Mouse (Mus musculus) MEL (cell line): ENCODE data around the gene Amdhd2. TPM values are rescaled to one million over a fixed set of nuclear protein-coding genes. Genes with fewer than 3 reads are reported as not detected.

Experiments used
- DNase-seq: peaks from one replicate; pipeline ENCODE4 v3.0.0; 2011; ENCODE audit warnings: low read depth, low spot score
- H3K27ac ChIP-seq: 2 replicates; pipeline ENCODE4 v1.5.1; 2012; ENCODE audit warnings: low read depth, mild to moderate bottlenecking, control low read depth, low read length, moderate library complexity; ENCODE audit not compliant: control insufficient read depth
- H3K27me3 ChIP-seq, 2 experiments: fragments of 150-350 bp in 1 of 2; sonication (generic) in 1 of 2; 2 replicates each; pipeline ENCODE4 v1.6.1; 2012; ENCODE audit warnings: low read length in 2 of 2, mild to moderate bottlenecking in 2 of 2, improper control_type of control experiment in 1 of 2, moderate library complexity in 1 of 2; ENCODE audit not compliant: insufficient read depth in 2 of 2, control insufficient read depth in 1 of 2
- H3K36me3 ChIP-seq, 2 experiments: 2 replicates each; pipeline ENCODE4 v1.6.1; 2012 to 2014; ENCODE audit warnings: low read length in 2 of 2, improper control_type of control experiment in 1 of 2, inconsistent platforms in 1 of 2, mild to moderate bottlenecking in 1 of 2; ENCODE audit not compliant: insufficient read depth in 2 of 2, control insufficient read depth in 1 of 2
- H3K4me1 ChIP-seq, 2 experiments: fragments of 150-350 bp in 1 of 2; sonication (generic) in 1 of 2; 2 replicates each; pipeline ENCODE4 v1.6.1; 2012; ENCODE audit warnings: low read length in 2 of 2, improper control_type of control experiment in 1 of 2, mild to moderate bottlenecking in 1 of 2; ENCODE audit not compliant: insufficient read depth in 2 of 2, control insufficient read depth in 1 of 2
- H3K4me3 ChIP-seq, 2 experiments: fragments of 150-350 bp in 1 of 2; sonication (generic) in 1 of 2; 2 replicates each; pipeline ENCODE4 v1.5.1; 2012; ENCODE audit warnings: low read depth in 2 of 2, low read length in 2 of 2, mild to moderate bottlenecking in 2 of 2, moderate library complexity in 2 of 2, control low read depth in 1 of 2, improper control_type of control experiment in 1 of 2; ENCODE audit not compliant: control insufficient read depth in 1 of 2, insufficient read depth in 1 of 2
- H3K79me2 ChIP-seq: 2 replicates; pipeline ENCODE4 v1.6.1; 2012; ENCODE audit warnings: mild to moderate bottlenecking, low read length, moderate library complexity; ENCODE audit not compliant: control insufficient read depth, poor library complexity, insufficient read depth
- H3K9ac ChIP-seq: 2 replicates; pipeline ENCODE4 v1.6.1; 2012; ENCODE audit warnings: low read depth, mild to moderate bottlenecking, control low read depth, low read length, moderate library complexity; ENCODE audit not compliant: control insufficient read depth, poor library complexity, severe bottlenecking
- H3K9me3 ChIP-seq: fragments of 150-350 bp; sonication (generic); replicated peaks from 2 replicates; pipeline ENCODE4 v1.6.1; 2012; ENCODE audit warnings: mild to moderate bottlenecking, low read length, improper control_type of control experiment, moderate library complexity; ENCODE audit not compliant: insufficient read depth
- BHLHE40 ChIP-seq: IDR thresholded peaks from 2 replicates; pipeline ENCODE4 v1.6.1; 2012; ENCODE audit warnings: low read depth, mild to moderate bottlenecking, inconsistent platforms, low read length, improper control_type of control experiment, borderline replicate concordance
- CHD1 ChIP-seq: IDR thresholded peaks from 2 replicates; pipeline ENCODE4 v1.6.1; 2012; ENCODE audit warnings: low read depth, mild to moderate bottlenecking, inconsistent platforms, low read length, improper control_type of control experiment
- CHD2 ChIP-seq: IDR thresholded peaks from 2 replicates; pipeline ENCODE4 v1.6.1; 2011; ENCODE audit warnings: low read length, improper control_type of control experiment
- CTCF ChIP-seq, 3 experiments: IDR thresholded peaks in 2 of 3; conservative IDR thresholded peaks in 1 of 3; 2 replicates each; pipeline ENCODE4 v1.5.1; 2011 to 2012; ENCODE audit warnings: low read length in 3 of 3, low read depth in 2 of 3, mild to moderate bottlenecking in 2 of 3, improper control_type of control experiment in 1 of 3, inconsistent platforms in 1 of 3, mixed read lengths in 1 of 3, moderate library complexity in 1 of 3; ENCODE audit not compliant: control insufficient read depth in 1 of 3, insufficient read depth in 1 of 3, poor library complexity in 1 of 3, severe bottlenecking in 1 of 3
- E2F4 ChIP-seq: IDR thresholded peaks from 2 replicates; pipeline ENCODE4 v1.6.1; 2011; ENCODE audit warnings: low read depth, low read length, improper control_type of control experiment, borderline replicate concordance
- ELF1 ChIP-seq: IDR thresholded peaks from 2 replicates; pipeline ENCODE4 v1.6.1; 2014; ENCODE audit warnings: low read depth, mild to moderate bottlenecking, inconsistent platforms, low read length, improper control_type of control experiment, moderate library complexity
- EP300 ChIP-seq, 2 experiments: IDR thresholded peaks; 2 replicates each; pipeline ENCODE4 v1.6.1; 2011; ENCODE audit warnings: improper control_type of control experiment in 2 of 2, low read length in 2 of 2, low read depth in 1 of 2, mild to moderate bottlenecking in 1 of 2
- ETS1 ChIP-seq: IDR thresholded peaks from 2 replicates; pipeline ENCODE4 v1.6.1; 2012; ENCODE audit warnings: low read depth, mild to moderate bottlenecking, inconsistent platforms, low read length, improper control_type of control experiment, moderate library complexity
- GABPA ChIP-seq: IDR thresholded peaks from 2 replicates; pipeline ENCODE4 v1.6.1; 2012; ENCODE audit warnings: low read depth, mild to moderate bottlenecking, inconsistent platforms, low read length, improper control_type of control experiment, moderate library complexity
- GATA1 ChIP-seq: IDR thresholded peaks from 2 replicates; pipeline ENCODE4 v1.6.1; 2011; ENCODE audit warnings: low read depth, low read length, improper control_type of control experiment
- JUND ChIP-seq: IDR thresholded peaks from 2 replicates; pipeline ENCODE4 v1.6.1; 2011; ENCODE audit warnings: low read depth, mild to moderate bottlenecking, improper control_type of control experiment, low read length
- KAT2A ChIP-seq: conservative IDR thresholded peaks from 2 replicates; pipeline ENCODE4 v1.6.1; 2012; ENCODE audit warnings: low read depth, low read length, improper control_type of control experiment, inconsistent platforms
- MAFK ChIP-seq: IDR thresholded peaks from 2 replicates; pipeline ENCODE4 v1.6.1; 2011; ENCODE audit warnings: low read depth, mild to moderate bottlenecking, low read length, improper control_type of control experiment, borderline replicate concordance
- MAX ChIP-seq: IDR thresholded peaks from 2 replicates; pipeline ENCODE4 v1.6.1; 2011; ENCODE audit warnings: low read length, improper control_type of control experiment
- MAZ ChIP-seq: IDR thresholded peaks from 2 replicates; pipeline ENCODE4 v1.6.1; 2012; ENCODE audit warnings: low read depth, mild to moderate bottlenecking, inconsistent platforms, low read length, improper control_type of control experiment
- MEF2A ChIP-seq: IDR thresholded peaks from 2 replicates; pipeline ENCODE4 v1.6.1; 2014; ENCODE audit warnings: low read depth, mild to moderate bottlenecking, inconsistent platforms, low read length, improper control_type of control experiment; ENCODE audit not compliant: poor library complexity, insufficient replicate concordance, severe bottlenecking; ENCODE audit errors: extremely low read depth
- MXI1 ChIP-seq: IDR thresholded peaks from 2 replicates; pipeline ENCODE4 v1.6.1; 2011; ENCODE audit warnings: mild to moderate bottlenecking, low read depth, low read length, improper control_type of control experiment
- MYB ChIP-seq: IDR thresholded peaks from 2 replicates; pipeline ENCODE4 v1.6.1; 2011; ENCODE audit warnings: mild to moderate bottlenecking, low read depth, low read length, improper control_type of control experiment
- MYC ChIP-seq: IDR thresholded peaks from 2 replicates; pipeline ENCODE4 v1.6.1; 2011; ENCODE audit warnings: low read depth, mild to moderate bottlenecking, low read length, improper control_type of control experiment, moderate library complexity
- NELFE ChIP-seq: IDR thresholded peaks from 2 replicates; pipeline ENCODE4 v1.6.1; 2011; ENCODE audit warnings: low read depth, low read length, improper control_type of control experiment
- NRF1 ChIP-seq: IDR thresholded peaks from 2 replicates; pipeline ENCODE4 v1.6.1; 2014; ENCODE audit warnings: low read depth, mild to moderate bottlenecking, inconsistent platforms, low read length, improper control_type of control experiment, moderate library complexity; ENCODE audit not compliant: poor library complexity, insufficient read depth, severe bottlenecking
- POLR2A ChIP-seq, 2 experiments: IDR thresholded peaks; 2 replicates each; pipeline ENCODE4 v1.6.1; 2011 to 2012; ENCODE audit warnings: low read length in 2 of 2, mild to moderate bottlenecking in 2 of 2, control low read depth in 1 of 2, improper control_type of control experiment in 1 of 2, low read depth in 1 of 2, moderate library complexity in 1 of 2; ENCODE audit not compliant: control insufficient read depth in 1 of 2, insufficient read depth in 1 of 2, poor library complexity in 1 of 2
- POLR2AphosphoS2 ChIP-seq: IDR thresholded peaks from 2 replicates; pipeline ENCODE4 v1.6.1; 2011; ENCODE audit warnings: low read length, improper control_type of control experiment
- POLR2AphosphoS5 ChIP-seq: IDR thresholded peaks from 2 replicates; pipeline ENCODE4 v1.6.1; 2012; ENCODE audit warnings: low read depth, borderline replicate concordance, mild to moderate bottlenecking, inconsistent platforms, low read length, moderate library complexity, mixed read lengths
- RAD21 ChIP-seq: IDR thresholded peaks from 2 replicates; pipeline ENCODE4 v1.6.1; 2011; ENCODE audit warnings: mild to moderate bottlenecking, low read depth, low read length, improper control_type of control experiment
- RCOR1 ChIP-seq: IDR thresholded peaks from 2 replicates; pipeline ENCODE4 v1.6.1; 2012; ENCODE audit warnings: low read depth, mild to moderate bottlenecking, inconsistent platforms, low read length, improper control_type of control experiment
- SIN3A ChIP-seq: IDR thresholded peaks from 2 replicates; pipeline ENCODE4 v1.6.1; 2012; ENCODE audit warnings: low read length, improper control_type of control experiment, inconsistent platforms
- SMC3 ChIP-seq: IDR thresholded peaks from 2 replicates; pipeline ENCODE4 v1.6.1; 2011; ENCODE audit warnings: low read depth, low read length, improper control_type of control experiment
- TAL1 ChIP-seq: IDR thresholded peaks from 2 replicates; pipeline ENCODE4 v1.6.1; 2012; ENCODE audit warnings: mild to moderate bottlenecking, inconsistent platforms, low read length, moderate library complexity, mixed read lengths
- TBP ChIP-seq: IDR thresholded peaks from 2 replicates; pipeline ENCODE4 v1.8.0; 2011; ENCODE audit warnings: low read depth, low read length, improper control_type of control experiment
- TCF12 ChIP-seq: IDR thresholded peaks from 2 replicates; pipeline ENCODE4 v1.6.1; 2014; ENCODE audit warnings: low read depth, mild to moderate bottlenecking, inconsistent platforms, low read length, improper control_type of control experiment, moderate library complexity
- UBTF ChIP-seq: IDR thresholded peaks from 2 replicates; pipeline ENCODE4 v1.6.1; 2012; ENCODE audit warnings: low read depth, mild to moderate bottlenecking, inconsistent platforms, low read length, improper control_type of control experiment, moderate library complexity, borderline replicate concordance; ENCODE audit not compliant: insufficient read depth
- USF1 ChIP-seq: IDR thresholded peaks from 2 replicates; pipeline ENCODE4 v1.6.1; 2014; ENCODE audit warnings: low read depth, mild to moderate bottlenecking, inconsistent platforms, low read length, improper control_type of control experiment, moderate library complexity
- USF2 ChIP-seq, 2 experiments: IDR thresholded peaks; 2 replicates each; pipeline ENCODE4 v1.6.1; 2011 to 2012; ENCODE audit warnings: improper control_type of control experiment in 2 of 2, low read length in 2 of 2, borderline replicate concordance in 1 of 2, inconsistent platforms in 1 of 2, low read depth in 1 of 2, mild to moderate bottlenecking in 1 of 2; ENCODE audit not compliant: insufficient read depth in 1 of 2
- ZC3H11A ChIP-seq: IDR thresholded peaks from 2 replicates; pipeline ENCODE4 v1.6.1; 2012; ENCODE audit warnings: low read depth, mild to moderate bottlenecking, inconsistent platforms, low read length, improper control_type of control experiment
- ZKSCAN1 ChIP-seq: IDR thresholded peaks from 2 replicates; pipeline ENCODE4 v1.6.1; 2012; ENCODE audit warnings: low read depth, mild to moderate bottlenecking, inconsistent platforms, low read length, improper control_type of control experiment, moderate library complexity
- ZMIZ1 ChIP-seq: IDR thresholded peaks from 2 replicates; pipeline ENCODE4 v1.6.1; 2012; ENCODE audit warnings: low read depth, mild to moderate bottlenecking, inconsistent platforms, low read length, improper control_type of control experiment, moderate library complexity
- ZNF384 ChIP-seq: IDR thresholded peaks from 2 replicates; pipeline ENCODE4 v1.6.1; 2012; ENCODE audit warnings: low read depth, mild to moderate bottlenecking, inconsistent platforms, low read length, improper control_type of control experiment
- polyA plus RNA-seq, 2 experiments: library from polyadenylated mRNA; stranded (reverse) in 1 of 2; unstranded in 1 of 2; fragments of >175 nt in 1 of 2; fragments of >200 nt in 1 of 2; gene quantifications; 2 replicates each; pipeline versions ENCODE4 v1.2.1 to v1.2.4; 2012; ENCODE audit warnings: low replicate concordance in 2 of 2, low read depth in 1 of 2; ENCODE audit not compliant: insufficient read length in 2 of 2, insufficient read depth in 1 of 2, missing spikeins in 1 of 2
- total RNA-seq: library from RNA; depleted of rRNA; stranded (reverse); fragments of 300-350 nt; gene quantifications from 2 replicates; pipeline ENCODE4 v1.2.3, GENCODE M21; 2012

The Amdhd2 gene
- total and polyA plus RNA-seq, 3 experiments: 11.4 to 36.1 TPM; not detected in 1

- Histone ChIP-seq H3K27me3 (no peaks in the 10 kb centered on the region), H3K9me3 (no peaks in the 10 kb centered on the region), H3K9ac (peak overlapping the region; percentile 93), H3K79me2 (peaks cover 31% of the 10 kb centered on the region), H3K4me1 (peaks cover 2 to 38% of the 10 kb centered on the region in 2 experiments), H3K36me3 (peaks cover 0 to 22% of the 10 kb centered on the region in 2 experiments; a peak in 2 of 4 replicates), H3K27ac (peak overlapping the region; percentile 56), H3K4me3 (peak overlapping the region; percentile 49 to 63)
- no peak for DNase-seq
- TF ChIP-seq TAL1 (no peak), ZMIZ1 (no peak), POLR2A (IDR thresholded peaks at IDR 0.05; ENCODE audit: control insufficient read depth in 1 of 2, insufficient read depth in 1 of 2, low read depth in 1 of 2, low read length in 2 of 2, poor library complexity in 1 of 2) (peak; percentile 12 to 60; a peak in 2 of 4 replicates), TBP (no peak), CTCF (IDR thresholded peaks at IDR 0.05 in 2 of 3, conservative IDR thresholded peaks at IDR 0.05 in 1 of 3; ENCODE audit: control insufficient read depth in 1 of 3, insufficient read depth in 1 of 3, low read depth in 2 of 3, low read length in 3 of 3, poor library complexity in 1 of 3, severe bottlenecking in 1 of 3) (no peak), MXI1 (peak; percentile 17; the same call in 1 of the 2 replicates), ELF1 (no peak), UBTF (no peak), EP300 (IDR thresholded peaks at IDR 0.05; ENCODE audit: low read depth in 1 of 2, low read length in 2 of 2) (no peak), SMC3 (no peak), ZNF384 (no peak), MAX (peak; percentile 84), KAT2A (no peak), USF2 (IDR thresholded peaks at IDR 0.05; ENCODE audit: borderline replicate concordance in 1 of 2, insufficient read depth in 1 of 2, low read depth in 1 of 2, low read length in 2 of 2) (no peak), NRF1 (peak; percentile 12; the same call in 1 of the 2 replicates), ZKSCAN1 (no peak), MAFK (no peak), E2F4 (no peak), JUND (no peak), MYC (0 out of 2 replicates have a peak, but pooled peaks have one; percentile 24), POLR2AphosphoS2 (no peak), BHLHE40 (peak; percentile 67; the same call in 1 of the 2 replicates), MAZ (no peak), GATA1 (no peak), ZC3H11A (no peak), CHD2 (no peak), MEF2A (no peak), ETS1 (no peak), RCOR1 (no peak), TCF12 (no peak), CHD1 (no peak), GABPA (no peak), POLR2AphosphoS5 (no peak), USF1 (peak; percentile 76), SIN3A (no peak), MYB (no peak), RAD21 (no peak), NELFE (no peak; the same call in 1 of the 2 replicates)
Measured at GRCm38 (mm10) chr17:24208641-24209042, 45.1 kb upstream of the Amdhd2 start.
